In the genomic region with DNA sequence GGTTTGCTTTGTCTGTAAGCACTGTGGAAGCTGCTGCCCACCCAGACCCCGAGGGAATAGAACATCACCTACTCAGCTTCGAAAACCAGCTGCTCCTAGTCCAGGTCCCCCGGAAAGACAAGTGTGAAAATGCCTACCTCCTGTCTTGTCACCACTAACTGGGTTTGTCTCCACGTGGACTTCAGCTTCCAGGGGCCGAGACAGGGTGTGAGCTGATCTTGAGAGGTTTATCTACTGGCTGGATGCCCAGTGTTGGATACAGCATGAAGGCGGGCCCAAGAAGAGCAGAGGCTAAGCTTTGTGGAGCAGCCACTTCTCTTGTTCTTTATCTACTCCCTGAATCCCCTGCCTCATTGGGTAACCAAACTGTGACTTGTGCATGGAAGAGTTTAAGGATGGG, we compare ENCODE assay signal across 18 mouse cellular contexts. TPM values are rescaled to one million over a fixed set of nuclear protein-coding genes. Genes with fewer than 3 reads are reported as not detected.
DNase-seq lines count a peak whose midpoint lies in the region.
"Had no signal": no experiment of that assay in that cellular context is flagged by ENCODE, and none has a peak within 500 bp of the region (broad histone marks: within the 10 kb centered on the region; RNA-seq: fewer than 3 reads in every experiment).

No protein-coding gene starts in this region.

- no peak overlapping the region for H3K4me3 ChIP-seq in heart, embryonic 10.5 days
- H3K4me3 ChIP-seq: embryonic facial prominence, embryonic 13.5 days; forebrain, embryonic 15.5 days; kidney, embryonic 15.5 days; limb, embryonic 10.5 days; neural tube, embryonic 15.5 days had no signal

- H3K4me1 ChIP-seq in heart, embryonic 10.5 days = peaks cover 23% of the 10 kb centered on the region

- H3K9me3 ChIP-seq in heart, embryonic 10.5 days = no peaks in the 10 kb centered on the region
- H3K9me3 ChIP-seq: embryonic facial prominence, embryonic 13.5 days; forebrain, embryonic 15.5 days; kidney, embryonic 15.5 days; limb, embryonic 10.5 days; neural tube, embryonic 15.5 days had no signal

- WGBS in heart, embryonic 10.5 days = 44% methylated on average over 6 of the region's 6 CpGs

- peak; percentile 28 to 52 for DNase-seq in cerebellum, postnatal 10 days
- no peak for DNase-seq in cerebellum, postnatal 4 days (ENCODE audit: low spot score in 2 of 2)
- DNase-seq in heart, postnatal 10 days = peak; percentile 22 to 36
- DNase-seq in heart, embryonic 10.5 days (ENCODE audit: low spot score) = no peak
- peak; percentile 28 for DNase-seq in ovary, adult 18-20 months (ENCODE audit: low spot score)
- DNase-seq in ovary, postnatal 14 days (ENCODE audit: low spot score) = no peak
- no peak for DNase-seq in thymus, postnatal 4 days
- DNase-seq in Muller cell, postnatal 12 days (ENCODE audit: inconsistent ontology term) = no peak
- DNase-seq: cerebellum, adult 8-10 months; gastrocnemius, postnatal 25 days; liver, postnatal 0 days; right cerebral cortex, adult 18-20 months; thymus, postnatal 25 days had no signal

- H3K27me3 ChIP-seq in heart, embryonic 10.5 days (ENCODE audit: insufficient read depth, poor library complexity, severe bottlenecking) = peaks cover 100% of the 10 kb centered on the region

- no peaks in the 10 kb centered on the region for H3K36me3 ChIP-seq in heart, embryonic 10.5 days
- H3K36me3 ChIP-seq: embryonic facial prominence, embryonic 13.5 days; forebrain, embryonic 15.5 days; kidney, embryonic 15.5 days; limb, embryonic 10.5 days had no signal

- intact Hi-C loops in heart, postnatal 10 days (cut with DNase I) = loop anchor here (5.0 kb wide), 1 partner anchor 39 kb away; no protein-coding TSS in a partner anchor

- no peak overlapping the region for H3K27ac ChIP-seq in heart, embryonic 10.5 days
- H3K27ac ChIP-seq: embryonic facial prominence, embryonic 13.5 days; forebrain, embryonic 15.5 days; kidney, embryonic 15.5 days; limb, embryonic 10.5 days; neural tube, embryonic 15.5 days had no signal

RNA-seq across cellular contexts. Expression of gene Chrna4, which starts 10.0 kb away (rescaled TPM):
- under 1 TPM; 0.12 to 0.34 TPM for total RNA-seq in heart, postnatal 10 days (2021)
- 0.17 and 1.3 TPM in 2 replicates for polyA plus RNA-seq in heart, embryonic 10.5 days (2016; fragmentation: Nextera tagmentation; extraction: Ambion mirVana)

RNA-seq across cellular contexts. Expression of gene Col20a1, which starts 47.0 kb away (rescaled TPM):
- under 1 TPM; 0.62 to 0.92 TPM for total RNA-seq in heart, postnatal 10 days (2021)
- 0.11 and 0.20 TPM in 2 replicates for polyA plus RNA-seq in heart, embryonic 10.5 days (2016; fragmentation: Nextera tagmentation; extraction: Ambion mirVana)

Comparison
In these comparisons a context has a peak if more than half of its experiments do, and no peak if none do; other contexts are left out.
1. DNase-seq: peak in cerebellum, postnatal 10 days (2 of 2), heart, postnatal 10 days (2 of 2) and ovary, adult 18-20 months (single experiment); none in cerebellum, postnatal 4 days (0 of 2), heart, embryonic 10.5 days (single experiment), ovary, postnatal 14 days (single experiment), thymus, postnatal 4 days (single experiment) and Muller cell, postnatal 12 days (single experiment).